Mouse (Mus musculus): ENCODE results near the gene Dgcr2. TPM values are rescaled to one million over a fixed set of nuclear protein-coding genes. Genes with fewer than 3 reads are reported as not detected.

The Dgcr2 gene
- polyA plus RNA-seq (2015; fragmentation: Nextera tagmentation; extraction: Ambion mirVana): 42.5 and 43.7 TPM in 2 replicates

- DNase-seq (ENCODE audit: low spot score): no peak
Observed at GRCm38 (mm10) chr16:17898462-17898861, at the start of gene Dgcr2, which contains the start of gene Tssk2. TSS of gene Dgcr2 (minus strand) at chr16:17898562. TSS of gene Tssk2 (plus strand) at chr16:17898637.

- no peak for DNase-seq (ENCODE audit: low spot score)
Observed at GRCm38 (mm10) chr16:17945081-17945831, 46.9 kb upstream of the Dgcr2 start.

- DNase-seq (ENCODE audit: low spot score): no peak
Observed at GRCm38 (mm10) chr16:17943466-17943865, 45.1 kb upstream of the Dgcr2 start.

GRCm38 (mm10) chr16:17939255-17939751 is 40.9 kb upstream of the Dgcr2 start:
- DNase-seq (ENCODE audit: low spot score): no peak

GRCm38 (mm10) chr16:17938821-17939220 is 40.5 kb upstream of the Dgcr2 start:
- DNase-seq (ENCODE audit: low spot score): peak; percentile 56

- DNase-seq (ENCODE audit: low spot score): no peak
Observed at GRCm38 (mm10) chr16:17938187-17938586, 39.8 kb upstream of the Dgcr2 start.

- no peak for DNase-seq (ENCODE audit: low spot score)
Observed at GRCm38 (mm10) chr16:17936776-17937175, 38.4 kb upstream of the Dgcr2 start.

- DNase-seq (ENCODE audit: low spot score): peak; percentile 25
Observed at GRCm38 (mm10) chr16:17934445-17934910, 36.1 kb upstream of the Dgcr2 start.

GRCm38 (mm10) chr16:17933594-17934444 is 35.5 kb upstream of the Dgcr2 start:
- DNase-seq (ENCODE audit: low spot score): no peak

- DNase-seq (ENCODE audit: low spot score): no peak
Observed at GRCm38 (mm10) chr16:17931906-17932460, 33.6 kb upstream of the Dgcr2 start.

- DNase-seq (ENCODE audit: low spot score): no peak
Observed at GRCm38 (mm10) chr16:17929631-17930030, 31.3 kb upstream of the Dgcr2 start.

- no peak for DNase-seq (ENCODE audit: low spot score)
Observed at GRCm38 (mm10) chr16:17929211-17929610, 30.8 kb upstream of the Dgcr2 start.

GRCm38 (mm10) chr16:17928627-17929104 is 30.3 kb upstream of the Dgcr2 start:
- DNase-seq (ENCODE audit: low spot score): peak; percentile 82

GRCm38 (mm10) chr16:17928087-17928580 is 29.8 kb upstream of the Dgcr2 start, which contains the start of gene Slc25a1:
TSS of gene Slc25a1 (minus strand) at chr16:17928219.
- DNase-seq (ENCODE audit: low spot score): peak; percentile 19

- peak; percentile 51 for DNase-seq (ENCODE audit: low spot score)
Observed at GRCm38 (mm10) chr16:17927351-17928082, 29.2 kb upstream of the Dgcr2 start.

GRCm38 (mm10) chr16:17922163-17922538 is 23.8 kb upstream of the Dgcr2 start:
- DNase-seq (ENCODE audit: low spot score): no peak

GRCm38 (mm10) chr16:17921325-17922162 is 23.2 kb upstream of the Dgcr2 start:
- peak; percentile 97 for DNase-seq (ENCODE audit: low spot score)

GRCm38 (mm10) chr16:17920586-17920985 is 22.2 kb upstream of the Dgcr2 start:
- no peak for DNase-seq (ENCODE audit: low spot score)
